Mouse (Mus musculus) kidney, adult 2 months (tissue): ENCODE results near the gene Il2rb. TPM values are rescaled to one million over a fixed set of nuclear protein-coding genes. Genes with fewer than 3 reads are reported as not detected.

Experiments
- DNase-seq: peaks from one replicate; pipeline ENCODE4 v3.0.0; 2021
- H3K27ac ChIP-seq: fragments of 200-500 bp; 2 replicates; pipeline ENCODE4 v1.5.1; 2012; ENCODE audit warnings: low read depth, low read length, control low read depth, inconsistent platforms; ENCODE audit not compliant: insufficient read depth
- H3K27me3 ChIP-seq: fragments of 200-500 bp; replicated peaks from 2 replicates; pipeline ENCODE4 v1.6.1; 2012; ENCODE audit warnings: mild to moderate bottlenecking, moderate library complexity, low read length, inconsistent platforms; ENCODE audit not compliant: control insufficient read depth, insufficient read depth
- H3K36me3 ChIP-seq: fragments of 200-500 bp; 2 replicates; pipeline ENCODE4 v1.6.1; 2012; ENCODE audit warnings: mild to moderate bottlenecking, moderate library complexity, low read length, inconsistent platforms; ENCODE audit not compliant: control insufficient read depth, insufficient read depth
- H3K4me1 ChIP-seq: fragments of 200-500 bp; 2 replicates; pipeline ENCODE4 v1.6.1; 2011; ENCODE audit warnings: low read length; ENCODE audit not compliant: control insufficient read depth, insufficient read depth
- H3K4me3 ChIP-seq: fragments of 200-500 bp; 2 replicates; pipeline ENCODE4 v1.5.1; 2011; ENCODE audit warnings: mild to moderate bottlenecking, low read depth, low read length, control low read depth; ENCODE audit not compliant: insufficient read depth
- CTCF ChIP-seq: fragments of 200-500 bp; conservative IDR thresholded peaks from 2 replicates; pipeline ENCODE4 v1.5.1; 2011; ENCODE audit warnings: low read depth, mild to moderate bottlenecking, control low read depth, low read length, moderate library complexity, mixed read lengths; ENCODE audit not compliant: insufficient read depth, insufficient read length
- POLR2A ChIP-seq: fragments of 200-500 bp; IDR thresholded peaks from one replicate; pipeline ENCODE4 v1.6.1; 2011; ENCODE audit warnings: low read depth, low read length, control low read depth
- WGBS: fragments of 180-500 bp; shearing (Covaris S2); methylation state at CpG from one replicate; pipeline ENCODE4 v1.1.7; 2018; 5-methylcytosine and 5-hydroxymethylcytosine counted together
- polyA plus RNA-seq: library from polyadenylated mRNA; depleted of rRNA; stranded (reverse); fragments of >200 nt; gene quantifications from 2 replicates; pipeline ENCODE4 v1.2.3, GENCODE M21; 2012; rRNA removed

Gene Il2rb
- polyA plus RNA-seq: 2.2 and 6.3 TPM in 2 replicates

- Histone ChIP-seq H3K27me3 (no peaks in the 10 kb centered on the region), H3K4me1 (no peaks in the 10 kb centered on the region), H3K27ac (no peak within 1 kb of the TSS), H3K4me3 (no peak within 1 kb of the TSS), H3K36me3 (no peaks in the 10 kb centered on the region)
- TF ChIP-seq CTCF: no peak
- no peak for TF ChIP-seq POLR2A
- WGBS: 88% methylated on average over 11 of the region's 11 CpGs
- no peak for DNase-seq
Measured at GRCm38 (mm10) chr15:78494968-78495406, at the start of gene Il2rb. Il2rb (minus strand) TSS chr15:78495271.

DNA sequence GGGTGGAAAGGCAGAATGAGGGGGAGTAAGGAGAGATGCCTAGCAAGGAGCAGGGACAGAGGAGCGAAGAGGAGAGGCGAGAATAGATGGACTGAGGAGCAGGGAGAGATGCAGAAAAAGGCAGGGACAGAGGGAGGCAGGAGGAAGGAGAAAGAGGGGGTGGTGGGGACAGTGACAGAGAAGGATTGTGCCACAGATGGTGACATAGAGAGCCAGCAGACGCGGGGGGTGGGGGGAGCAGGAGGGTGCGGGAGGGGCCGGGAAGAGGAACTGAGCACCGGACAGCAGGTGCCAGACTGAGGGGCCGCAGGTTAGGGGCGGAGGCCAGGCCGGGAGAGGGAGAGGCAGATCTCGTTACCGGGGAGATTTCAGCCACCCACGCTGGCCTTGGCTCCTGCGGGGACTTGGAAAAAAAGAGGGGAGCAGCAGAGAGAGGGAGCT, 49.5 kb upstream of the Il2rb start, which contains the start of gene Sstr3:
Gene Sstr3, minus strand, starts transcription at position 125 of the 441 bp plus-strand sequence.
- H3K27me3 ChIP-seq: no peaks in the 10 kb centered on the region
- no peak for DNase-seq
- peaks cover 13% of the 10 kb centered on the region; the same call in 1 of the 2 replicates for H3K4me1 ChIP-seq
- 8% methylated on average over 14 of the region's 14 CpGs for WGBS
- H3K4me3 ChIP-seq: no peak within 1 kb of the TSS
- no peaks in the 10 kb centered on the region for H3K36me3 ChIP-seq
- TF ChIP-seq CTCF (no peak), POLR2A (no peak)
- no peak within 1 kb of the TSS for H3K27ac ChIP-seq

- no peak for TF ChIP-seq POLR2A
- no peak for TF ChIP-seq CTCF
- Histone ChIP-seq H3K4me1 (peaks cover 13% of the 10 kb centered on the region; the same call in 1 of the 2 replicates), H3K4me3 (no peak overlapping the region), H3K27ac (no peak overlapping the region), H3K36me3 (no peaks in the 10 kb centered on the region), H3K27me3 (no peaks in the 10 kb centered on the region)
- DNase-seq: no peak
- 47% methylated on average over 15 of the region's 15 CpGs for whole genome bisulfite sequencing
Measured at GRCm38 (mm10) chr15:78544041-78544440, 49.0 kb upstream of the Il2rb start.

DNA sequence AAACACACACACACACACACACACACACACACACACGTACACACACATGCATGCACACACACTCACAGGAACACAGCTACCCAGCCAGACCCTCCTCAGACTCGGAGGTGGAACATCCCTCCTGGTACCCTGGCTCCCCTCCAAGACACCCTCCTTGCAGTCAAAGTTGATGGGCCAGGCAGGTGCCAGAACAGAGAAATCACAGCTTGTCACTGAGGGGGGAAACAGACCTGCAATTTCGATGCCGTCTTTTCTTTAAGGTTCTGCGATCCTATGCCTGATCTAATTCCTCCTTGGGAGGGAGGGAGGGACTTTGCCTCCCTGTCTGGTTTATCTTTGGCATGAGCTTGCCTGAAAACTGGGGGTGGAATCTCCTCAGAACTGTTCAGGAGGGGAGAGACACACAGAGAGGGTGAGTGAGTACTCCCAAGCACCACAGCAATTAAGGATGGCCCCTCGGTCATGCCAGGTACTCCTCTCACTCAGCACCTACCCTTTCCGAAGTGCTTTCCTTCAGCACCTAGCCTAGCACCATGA, 47.8 kb upstream of the Il2rb start:
- no peak overlapping the region for H3K27ac ChIP-seq
- no peaks in the 10 kb centered on the region for H3K27me3 ChIP-seq
- H3K4me1 ChIP-seq: 0 out of 2 replicates have a peak, but pooled peaks cover 8% of the 10 kb centered on the region
- WGBS: 49% methylated on average over 7 of the region's 7 CpGs
- TF ChIP-seq POLR2A (no peak), CTCF (no peak)
- no peak overlapping the region for H3K4me3 ChIP-seq
- H3K36me3 ChIP-seq: no peaks in the 10 kb centered on the region
- no peak for DNase-seq

- H3K4me1 ChIP-seq: 0 out of 2 replicates have a peak, but pooled peaks cover 8% of the 10 kb centered on the region
- H3K36me3 ChIP-seq: no peaks in the 10 kb centered on the region
- no peak overlapping the region for H3K4me3 ChIP-seq
- DNase-seq: peak; percentile 67
- TF ChIP-seq POLR2A (no peak), CTCF (no peak)
- H3K27me3 ChIP-seq: no peaks in the 10 kb centered on the region
- WGBS: 57% methylated on average over 3 of the region's 3 CpGs
- no peak overlapping the region for H3K27ac ChIP-seq
Measured at GRCm38 (mm10) chr15:78542098-78542766, 47.2 kb upstream of the Il2rb start.

GRCm38 (mm10) chr15:78541606-78542005, 46.5 kb upstream of the Il2rb start:
- Histone ChIP-seq H3K4me3 (no peak overlapping the region), H3K27ac (no peak overlapping the region), H3K4me1 (0 out of 2 replicates have a peak, but pooled peaks cover 8% of the 10 kb centered on the region), H3K36me3 (no peaks in the 10 kb centered on the region), H3K27me3 (no peaks in the 10 kb centered on the region)
- TF ChIP-seq POLR2A: no peak
- 38% methylated on average over 3 of the region's 3 CpGs for WGBS
- DNase-seq: peak; percentile 12

GRCm38 (mm10) chr15:78541036-78541435, 46.0 kb upstream of the Il2rb start:
- H3K27ac ChIP-seq: no peak overlapping the region
- H3K36me3 ChIP-seq: no peaks in the 10 kb centered on the region
- H3K4me3 ChIP-seq: no peak overlapping the region
- no peak for TF ChIP-seq POLR2A
- TF ChIP-seq CTCF: no peak
- no peak for DNase-seq
- 0 out of 2 replicates have a peak, but pooled peaks cover 8% of the 10 kb centered on the region for H3K4me1 ChIP-seq
- no peaks in the 10 kb centered on the region for H3K27me3 ChIP-seq
- 75% methylated on average over 3 of the region's 3 CpGs for WGBS
